Mouse (Mus musculus) heart, adult 9 months (tissue): ENCODE measurements around the gene Six4.
"Not testable (repeated sequence)": the region's sequence is repeated elsewhere in the genome, so short reads cannot be mapped to it uniquely, and the experiment has no call there.

ENCODE experiments used
- DNase-seq, 2 experiments: peaks; one replicate each; pipeline ENCODE4 v3.0.0; 2022; ENCODE audit warnings: low spot score in 2 of 2

The Six4 gene

DNA sequence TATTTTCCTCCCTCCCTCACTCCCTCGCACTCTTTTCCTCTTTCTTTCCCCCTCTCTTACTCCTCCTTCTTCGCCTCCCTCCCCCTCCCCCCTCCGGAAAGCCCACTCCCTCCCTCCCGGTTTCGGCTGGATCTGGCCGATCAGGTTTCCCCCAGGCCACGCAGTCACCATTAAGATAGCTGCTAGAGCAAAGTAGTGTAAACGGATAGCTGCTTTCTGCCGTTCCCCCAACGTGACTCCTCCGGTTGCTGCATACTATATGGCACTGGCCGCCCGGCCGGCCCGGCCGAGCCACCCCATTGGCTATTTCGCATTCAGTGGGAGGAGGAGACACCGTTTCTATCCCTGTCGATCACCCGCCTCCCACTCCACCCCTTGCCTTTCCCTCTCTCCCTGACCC, at the start of gene Six4:
TSS of gene Six4 (minus strand) at position 261 of the 400 bp plus-strand sequence.
- DNase-seq, result peak; percentile 68 to 73

DNA sequence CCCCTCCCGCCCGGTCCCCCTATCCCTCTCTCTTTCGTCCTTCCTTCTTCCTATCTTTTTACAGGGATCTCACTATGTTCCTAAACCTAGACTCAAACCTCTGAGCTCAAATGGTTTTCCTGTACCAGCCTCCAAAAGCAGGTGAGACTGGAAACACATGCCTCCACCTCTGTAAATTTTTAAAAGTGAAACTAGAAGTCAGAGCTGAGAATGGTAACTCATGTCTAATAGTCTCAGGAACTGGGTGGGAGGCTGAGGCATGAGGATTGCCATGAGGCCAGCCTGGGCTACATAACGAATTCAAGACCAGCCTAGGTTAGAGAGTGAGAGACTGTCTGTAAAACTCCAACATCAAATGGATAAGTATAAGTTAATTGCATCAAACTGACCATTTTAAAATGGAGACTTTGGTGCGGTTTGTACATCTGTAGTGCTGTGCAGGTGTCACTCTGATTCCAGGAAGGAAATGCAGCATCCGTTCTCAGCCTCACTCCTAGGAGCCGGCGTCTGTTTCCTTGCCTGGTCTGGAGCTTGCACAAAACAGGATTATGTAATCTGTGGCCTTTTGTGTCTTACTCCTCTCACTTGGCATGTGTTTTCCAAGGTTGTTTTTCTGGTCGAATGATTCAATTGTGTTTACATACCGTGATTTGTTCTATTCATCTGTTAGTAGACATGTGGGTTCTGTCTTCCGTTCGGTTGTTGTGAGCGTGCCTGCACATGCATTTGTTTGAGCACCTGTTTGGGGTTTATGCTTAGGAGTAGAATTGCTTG, 49.3 kb upstream of the Six4 start:
- peak; percentile 13 to 57 for DNase-seq

DNA sequence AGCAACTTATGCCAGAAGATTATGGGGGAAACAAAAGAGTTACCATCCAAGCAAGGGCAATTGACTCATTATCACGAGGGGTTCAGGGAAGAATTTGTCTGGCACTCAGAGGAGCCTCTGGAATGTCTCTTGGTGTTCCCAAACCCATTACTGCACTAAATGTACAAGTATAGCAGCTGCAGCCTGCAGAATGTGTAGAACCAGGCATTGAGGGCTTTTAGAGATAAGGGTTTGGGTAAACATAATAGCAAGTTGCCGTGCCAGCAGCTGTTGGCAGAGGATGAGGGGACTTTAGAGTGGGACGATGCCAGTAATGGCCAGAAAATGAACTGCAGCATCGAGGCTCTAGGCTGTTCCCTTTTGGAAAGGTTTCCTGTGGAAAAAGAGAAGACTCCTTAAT, 47.1 kb upstream of the Six4 start:
- DNase-seq, result peak in 1 of 2 experiments; percentile 5

DNA sequence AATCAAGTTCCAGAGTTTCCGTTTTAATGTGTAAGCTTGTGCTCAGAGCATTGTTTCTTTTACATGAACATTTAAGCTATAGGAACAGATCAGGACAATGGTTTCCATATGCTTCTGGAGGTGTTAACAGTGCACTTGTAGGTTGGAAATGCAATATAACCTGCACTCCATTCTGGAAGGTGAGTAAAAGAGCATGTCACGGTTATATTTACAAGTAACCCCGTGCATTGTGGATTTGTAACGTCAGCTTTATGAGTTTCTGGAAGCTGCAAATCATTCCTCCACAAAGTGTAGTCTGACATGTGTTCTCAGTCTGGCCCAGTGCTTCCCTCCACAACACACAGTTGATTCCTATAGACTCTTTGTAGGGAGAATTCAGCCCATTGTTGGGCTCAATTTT, 40.9 kb upstream of the Six4 start:
- DNase-seq, result no peak

DNA sequence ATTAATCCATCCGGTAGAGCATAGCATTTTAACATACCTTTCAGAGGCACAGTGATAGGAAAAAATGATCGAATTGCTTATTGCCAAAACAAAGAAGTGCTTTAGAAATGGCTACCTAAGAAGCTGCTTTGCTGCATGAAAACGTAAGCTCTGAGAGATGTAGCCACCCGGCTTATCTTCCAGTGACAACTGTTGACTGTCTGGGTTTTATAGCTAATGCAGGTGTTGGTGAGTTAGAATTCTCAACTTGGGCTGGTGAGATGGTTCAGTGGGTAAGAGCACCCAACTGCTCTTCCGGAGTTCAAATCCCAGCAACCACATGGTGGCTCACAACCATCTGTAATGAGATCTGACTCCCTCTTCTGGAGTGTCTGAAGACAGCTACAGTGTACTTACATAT, 37.8 kb upstream of the Six4 start:
- DNase-seq, result not testable (repeated sequence)

DNA sequence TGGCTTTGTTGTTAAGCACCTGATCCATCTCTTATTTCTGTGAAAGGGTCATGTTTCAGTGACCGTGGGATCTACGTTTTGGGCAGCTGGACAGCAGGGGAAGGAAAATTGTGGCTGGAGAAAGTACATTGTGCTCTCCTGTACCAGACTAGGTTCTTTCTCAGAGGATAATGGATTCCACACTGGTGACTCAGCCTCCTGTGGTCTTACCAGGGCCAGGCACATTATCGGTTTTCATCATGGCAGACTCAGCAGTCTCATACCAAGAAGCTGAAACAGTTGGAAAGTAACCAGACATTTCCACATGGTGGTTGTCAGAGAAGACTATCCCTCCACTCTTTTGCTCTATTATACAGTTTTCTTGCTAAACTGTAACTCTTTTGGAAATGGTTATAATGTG, 34.0 kb upstream of the Six4 start:
- DNase-seq, result peak; percentile 10 to 12

DNA sequence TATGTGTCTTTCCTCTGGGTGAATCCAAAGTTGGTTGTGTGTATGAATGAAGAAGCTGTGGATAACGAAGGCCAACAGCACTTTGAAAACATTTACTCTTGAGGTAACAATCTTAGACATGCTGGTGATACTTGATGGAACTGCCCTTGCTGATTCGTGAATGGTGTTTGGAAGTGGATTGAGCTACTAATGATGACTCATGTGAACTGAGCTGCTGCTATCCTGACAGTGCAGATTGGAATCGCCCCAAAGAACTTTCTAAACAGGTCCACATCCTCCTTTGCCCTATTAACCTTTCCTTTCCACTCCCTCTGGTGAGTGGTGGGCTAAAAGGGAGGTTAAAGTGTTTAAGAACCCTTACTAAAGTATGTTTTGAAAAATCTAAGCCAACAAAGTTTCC, 27.5 kb upstream of the Six4 start:
- DNase-seq, result no peak

DNA sequence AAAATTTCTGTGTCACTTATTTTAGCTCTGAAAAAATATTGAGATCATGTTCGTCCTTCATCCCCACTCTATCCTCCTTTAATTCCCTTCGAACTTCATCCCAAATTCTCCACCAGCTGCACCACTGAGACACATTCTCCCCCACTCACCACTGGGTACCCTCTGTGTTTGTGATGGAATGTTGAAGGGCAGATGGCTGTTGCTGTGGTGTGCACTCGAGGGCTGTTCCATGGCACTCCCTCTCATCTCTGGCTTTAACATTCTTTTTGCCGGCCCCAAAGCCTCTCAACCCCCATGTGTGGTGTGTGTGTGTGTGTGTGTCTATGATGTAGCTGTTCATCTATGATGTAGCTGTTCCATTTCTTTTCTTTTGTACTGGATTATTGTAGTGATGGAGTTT, 12.0 kb upstream of the Six4 start:
- no peak for DNase-seq

DNA sequence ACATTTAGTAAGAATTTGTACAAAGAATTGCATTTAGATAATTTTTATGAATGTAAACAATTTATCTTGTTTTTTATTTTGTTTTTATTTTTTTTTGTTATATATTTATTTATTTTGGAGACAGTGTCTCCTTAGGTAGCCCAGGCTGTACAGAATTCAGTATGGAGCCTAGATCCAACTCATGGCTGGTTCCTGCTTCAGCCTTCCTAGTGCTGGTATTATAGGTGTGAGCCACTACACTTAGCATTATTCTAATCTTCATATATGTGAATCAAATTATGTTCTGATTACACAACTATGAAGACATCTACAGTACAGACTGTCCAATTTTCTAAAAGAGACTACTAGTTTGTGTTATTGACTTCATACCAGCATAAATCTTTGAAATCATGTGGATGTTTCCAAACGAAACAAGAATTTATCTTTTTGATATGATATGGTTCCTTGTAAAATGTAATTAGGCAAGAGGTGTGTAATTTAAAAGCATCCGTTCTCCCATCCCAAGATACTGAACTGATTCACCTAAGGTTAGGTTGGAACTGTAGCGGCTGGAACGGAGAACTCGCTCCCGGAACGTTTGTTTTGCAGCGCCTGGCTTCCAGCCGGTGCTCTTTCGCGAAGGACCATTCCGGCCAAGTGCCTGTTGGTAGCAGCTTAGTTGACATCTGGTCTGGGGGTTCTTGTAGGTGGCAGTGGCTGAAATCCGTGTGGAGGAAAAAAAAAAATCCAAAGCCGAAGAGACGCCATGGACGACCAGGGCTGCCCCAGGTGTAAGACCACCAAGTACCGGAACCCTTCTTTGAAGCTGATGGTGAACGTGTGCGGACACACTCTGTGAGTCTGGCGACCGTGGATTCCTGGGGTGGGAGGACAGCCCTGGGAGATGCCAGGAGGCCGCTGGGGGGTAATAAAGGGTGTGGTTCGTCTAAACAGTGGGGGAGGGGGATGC, 10.1 kb upstream of the Six4 start, which contains the start of gene Mnat1:
TSS of gene Mnat1 (plus strand) at position 625 of the 949 bp plus-strand sequence.
- peak; percentile 44 to 71 for DNase-seq

DNA sequence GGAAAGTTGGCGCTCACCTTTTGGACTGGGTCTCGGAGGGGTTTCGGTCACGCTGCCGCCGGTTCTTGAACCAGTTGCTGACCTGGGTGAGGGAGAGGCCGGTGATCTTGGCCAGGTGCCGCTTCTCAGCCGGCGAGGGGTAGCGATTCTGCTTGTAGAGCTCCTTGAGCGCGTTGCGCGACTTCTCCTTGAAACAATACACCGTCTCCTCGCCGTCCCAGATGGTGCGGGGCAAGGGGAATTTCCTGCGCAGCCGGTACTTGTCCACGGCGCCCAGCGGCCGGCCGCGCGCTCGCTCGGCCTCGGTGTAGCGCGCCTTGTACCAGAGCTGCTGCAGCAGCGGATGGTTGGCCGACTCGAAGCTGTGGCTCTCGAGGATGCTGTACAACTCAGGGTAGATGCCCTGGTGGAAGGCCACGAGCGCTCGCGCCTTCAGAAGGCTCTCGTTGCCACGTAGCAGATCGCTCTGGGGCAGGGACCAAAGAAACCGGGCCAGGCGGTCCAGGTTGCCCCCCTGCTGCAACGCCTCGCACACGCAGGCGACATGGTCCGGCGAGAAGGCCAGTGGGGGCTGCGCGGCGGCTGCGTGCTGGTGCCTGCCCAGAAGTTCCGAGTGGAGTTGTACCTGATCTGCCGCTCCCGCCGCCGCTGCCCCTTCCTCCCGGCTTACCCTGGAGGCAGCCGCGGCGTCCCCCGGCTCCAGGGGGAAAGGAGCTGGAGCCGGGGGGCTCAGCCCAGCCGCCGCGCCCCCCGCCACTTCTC, 749 bp downstream of the Six4 start:
- peak in 1 of 2 experiments; percentile 14 for DNase-seq

DNA sequence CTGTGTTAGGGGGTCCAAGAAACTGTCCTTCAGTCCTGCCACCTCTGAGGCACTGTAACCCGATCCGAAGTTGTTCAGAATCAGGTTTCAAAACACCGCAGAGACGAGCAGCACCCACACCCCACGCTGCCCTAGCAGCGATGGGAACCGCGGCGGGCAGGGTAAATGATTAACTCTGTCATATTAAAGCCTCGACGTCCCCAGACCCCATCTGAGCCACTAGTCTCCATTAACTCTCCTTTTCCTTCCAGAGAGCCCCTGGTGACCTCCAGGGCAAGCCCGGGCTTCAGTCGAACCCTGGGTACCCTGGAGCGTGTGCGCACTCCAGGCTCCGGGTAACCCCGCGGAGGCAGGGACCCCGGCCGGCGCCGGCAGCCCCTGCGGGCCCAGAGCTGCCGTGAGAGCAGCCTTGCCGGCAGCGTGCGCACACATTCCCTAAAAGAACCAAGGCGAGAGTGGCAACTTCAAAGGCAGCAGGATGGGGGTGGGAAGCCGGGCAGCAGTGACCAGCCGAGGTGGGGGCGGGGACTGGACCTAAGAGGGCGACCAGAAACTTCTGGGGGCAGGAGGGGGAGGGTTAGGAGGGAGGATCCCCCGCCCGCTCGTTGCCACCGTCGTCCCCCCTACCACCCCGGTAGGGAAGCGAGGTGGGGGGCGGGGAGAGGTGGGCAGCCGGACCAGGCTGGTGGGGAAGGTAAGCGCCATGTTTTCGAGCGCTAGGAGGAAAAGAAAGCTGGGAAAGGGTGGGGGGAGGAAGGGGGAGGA, 1.5 kb downstream of the Six4 start:
- DNase-seq, result peak in 1 of 2 experiments; percentile 18

DNA sequence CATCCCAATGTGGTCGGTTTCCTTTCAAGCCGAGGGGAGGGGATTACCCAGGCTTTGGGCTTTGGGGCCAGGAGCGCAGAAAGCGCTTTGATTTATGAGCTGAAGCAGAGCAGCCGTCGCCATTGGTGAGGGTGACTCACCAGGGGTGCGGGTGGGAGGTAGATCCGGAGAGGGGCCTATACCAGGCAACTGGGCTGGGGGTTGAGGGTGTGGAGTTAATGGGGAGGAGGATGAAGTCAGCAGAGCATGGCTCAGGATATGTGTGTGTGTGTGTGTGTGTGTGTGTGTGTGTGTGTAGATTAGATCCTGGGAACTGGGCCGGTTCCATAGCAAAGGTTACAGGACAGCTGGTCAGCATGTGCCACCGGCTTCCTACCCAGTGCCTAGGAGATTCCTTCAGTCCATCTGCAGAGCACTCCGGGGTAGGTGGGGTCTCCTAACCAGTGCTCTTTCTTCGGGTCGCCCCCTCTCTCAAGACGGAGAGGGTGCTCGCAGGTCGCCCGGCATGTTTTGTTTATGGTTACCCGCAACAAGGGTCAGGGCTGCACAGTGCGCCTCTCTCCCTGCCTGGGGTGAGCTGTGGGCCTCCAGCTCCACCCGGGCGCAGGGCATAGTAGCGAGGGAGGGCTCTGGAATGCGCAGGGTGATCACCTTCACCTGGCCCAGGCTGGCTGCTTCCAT, 2.7 kb downstream of the Six4 start:
- no peak for DNase-seq

DNA sequence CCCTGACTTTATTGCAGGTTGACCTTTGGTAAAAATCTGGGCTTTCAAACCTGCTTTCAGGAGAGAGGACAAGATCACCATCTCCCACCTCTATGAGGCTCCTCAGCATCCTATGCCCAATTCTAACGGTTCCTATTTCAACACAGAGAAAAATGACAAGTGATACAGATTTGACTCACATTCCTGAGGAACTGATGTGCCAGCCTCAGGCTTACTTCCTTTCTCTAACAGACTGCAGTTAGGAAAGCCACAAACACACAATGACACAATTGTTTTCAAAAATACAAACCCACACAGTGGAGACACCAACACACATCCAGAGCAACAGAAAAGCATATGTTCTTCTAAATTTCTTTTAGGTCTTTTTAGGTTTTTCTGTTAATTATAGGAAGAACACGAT, 5.4 kb downstream of the Six4 start:
- no peak for DNase-seq

DNA sequence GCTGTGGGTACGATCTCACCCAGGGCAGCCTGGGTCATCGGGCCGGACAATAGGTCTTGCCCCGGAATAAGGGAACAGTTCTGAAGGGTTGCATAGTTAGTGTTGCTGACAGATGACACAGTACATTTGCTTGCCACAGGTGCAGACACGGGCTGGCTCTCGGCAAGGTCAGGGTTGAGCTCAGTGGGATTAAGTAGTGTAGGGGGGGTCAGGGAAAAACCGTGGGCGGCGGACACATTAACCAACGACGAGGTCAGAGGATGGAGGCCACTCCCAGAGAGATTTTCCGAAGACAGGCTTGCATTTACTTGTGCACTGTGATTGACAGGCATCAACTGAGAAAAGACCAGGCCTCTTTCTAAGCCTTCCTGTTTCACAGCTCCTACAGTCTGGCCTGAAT, 9.5 kb downstream of the Six4 start:
- DNase-seq, result no peak

DNA sequence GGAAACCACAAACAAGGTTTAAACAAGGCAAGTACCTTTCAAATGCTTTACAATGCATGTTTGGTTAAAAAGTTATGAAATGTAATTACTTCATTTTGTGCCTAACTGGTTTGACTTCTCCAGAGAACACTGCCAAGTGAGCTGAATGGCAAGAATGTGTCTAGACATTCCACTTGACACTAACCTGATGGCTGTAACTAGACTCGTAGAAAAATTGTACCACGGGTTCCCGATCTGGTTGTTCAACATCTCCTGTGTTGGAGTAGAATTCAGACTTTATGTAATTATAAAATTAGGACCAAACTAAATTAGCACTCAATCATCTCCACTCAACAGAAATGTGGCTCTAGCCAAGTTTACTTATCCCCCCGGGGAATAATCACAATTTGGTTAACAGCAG, 14.7 kb downstream of the Six4 start:
- no peak for DNase-seq

DNA sequence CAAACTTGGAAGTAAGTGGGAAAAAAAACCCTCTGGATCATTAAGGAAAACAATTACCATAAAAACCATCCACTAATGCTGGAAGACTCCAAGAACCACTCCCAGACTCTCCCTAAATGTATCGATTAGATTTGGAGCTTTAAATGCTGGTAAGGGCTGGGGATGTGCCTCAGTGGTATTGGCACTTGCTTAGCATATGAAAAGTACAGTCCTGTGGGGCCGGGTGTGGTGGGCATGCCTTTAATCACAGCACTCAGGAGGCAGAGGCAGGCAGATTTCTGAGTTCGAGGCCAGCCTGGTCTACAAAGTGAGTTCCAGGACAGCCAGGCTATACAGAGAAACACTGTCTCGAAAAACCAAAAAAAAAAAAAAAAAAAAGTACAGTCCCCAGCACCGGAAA, 17.1 kb downstream of the Six4 start:
- DNase-seq, result not testable (repeated sequence)

DNA sequence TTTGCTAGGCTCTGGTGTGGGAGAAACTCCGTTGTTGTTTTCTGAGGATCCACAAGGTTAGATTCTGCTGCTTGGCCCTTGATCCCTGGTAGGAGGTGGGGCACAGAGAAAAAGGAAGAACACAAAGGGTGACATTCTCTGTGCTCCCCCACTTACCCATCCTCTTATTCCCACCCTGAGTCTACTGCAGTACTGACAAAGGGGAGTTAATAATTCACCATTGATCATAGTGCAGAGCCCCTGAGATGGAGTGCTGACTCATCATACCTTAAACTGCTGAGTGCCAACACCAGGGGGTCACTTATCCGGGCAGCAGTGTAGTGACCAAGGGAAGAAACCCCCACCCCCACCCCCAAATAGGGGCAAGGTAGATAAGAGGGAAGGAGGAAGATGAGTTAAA, 18.7 kb downstream of the Six4 start:
- DNase-seq, result no peak

DNA sequence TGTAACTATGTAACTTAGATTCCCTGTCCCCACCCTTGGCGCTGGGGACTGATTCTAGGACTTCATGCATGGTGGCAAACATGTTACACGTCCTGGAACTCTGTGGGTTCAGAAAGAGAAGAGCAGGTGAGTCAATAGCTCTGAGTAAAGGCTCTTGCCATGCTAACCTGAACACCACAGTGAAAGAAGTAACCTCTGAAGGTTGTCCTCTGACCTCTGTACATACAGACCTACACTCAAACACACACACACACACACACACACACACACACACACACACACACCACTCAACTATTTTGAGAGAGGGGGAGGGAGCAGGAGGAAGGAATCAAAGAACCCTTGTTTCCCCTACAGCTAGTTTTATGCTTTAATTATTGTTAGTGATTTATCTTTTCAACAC, 19.1 kb downstream of the Six4 start:
- no peak for DNase-seq

DNA sequence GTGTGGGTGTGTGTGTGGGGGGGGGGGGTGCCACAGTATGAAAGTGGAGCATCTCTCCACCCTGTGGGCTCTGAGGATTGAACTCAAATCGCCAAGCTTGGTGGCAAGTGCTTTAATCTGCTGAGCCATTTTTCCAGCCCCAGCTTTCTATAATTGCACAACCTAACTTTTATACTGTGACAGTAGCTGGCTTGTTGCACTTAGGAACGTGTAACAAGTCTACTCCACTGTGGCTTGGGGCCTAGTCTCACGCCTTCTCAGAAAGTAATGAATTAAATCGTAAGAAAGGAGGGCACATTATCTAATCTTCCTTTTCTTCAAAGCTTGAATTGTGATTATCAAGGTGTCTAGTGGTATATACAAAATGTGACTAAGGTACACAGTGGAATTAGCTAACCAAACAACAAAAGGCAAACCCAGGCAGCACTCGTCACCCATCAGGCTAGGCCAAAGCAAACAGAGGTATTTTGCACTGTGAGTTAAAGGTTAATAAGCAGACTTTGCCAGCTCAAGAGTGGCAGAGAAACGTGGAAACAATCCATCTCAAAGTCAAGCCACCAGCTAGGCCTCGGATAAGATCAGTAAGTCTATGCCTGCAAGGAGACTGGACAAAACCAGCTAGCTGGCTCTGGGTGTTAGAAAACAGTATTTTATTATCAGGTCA, 22.5 kb downstream of the Six4 start:
- DNase-seq, result no peak

DNA sequence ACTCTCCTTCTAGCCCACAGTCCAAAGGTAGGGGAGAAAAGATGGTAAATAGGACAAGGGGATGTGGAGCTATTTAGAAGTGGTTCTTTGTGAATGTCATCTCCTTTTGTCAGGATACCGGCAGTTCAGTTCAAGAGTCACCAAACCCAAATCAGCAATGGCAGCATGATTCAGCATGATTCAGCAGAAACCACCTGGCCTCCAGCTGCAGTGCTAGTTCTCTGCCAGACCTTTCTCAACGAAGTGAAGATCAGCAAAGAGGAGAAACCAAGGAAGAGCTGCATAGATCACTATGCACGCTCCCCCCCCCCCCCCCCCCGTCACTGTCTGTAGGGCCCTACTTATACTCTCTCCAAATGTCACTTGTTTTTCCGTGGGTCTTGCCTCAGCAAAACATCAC, 24.3 kb downstream of the Six4 start:
- no peak for DNase-seq
